Mouse (Mus musculus) retina, embryonic 14.5 days (tissue): ENCODE results near the gene Sec31b.

Experiments
- DNase-seq: peaks from one replicate; pipeline ENCODE4 v3.0.0-alpha.2; 2015; ENCODE audit warnings: low spot score

Sec31b gene

DNA sequence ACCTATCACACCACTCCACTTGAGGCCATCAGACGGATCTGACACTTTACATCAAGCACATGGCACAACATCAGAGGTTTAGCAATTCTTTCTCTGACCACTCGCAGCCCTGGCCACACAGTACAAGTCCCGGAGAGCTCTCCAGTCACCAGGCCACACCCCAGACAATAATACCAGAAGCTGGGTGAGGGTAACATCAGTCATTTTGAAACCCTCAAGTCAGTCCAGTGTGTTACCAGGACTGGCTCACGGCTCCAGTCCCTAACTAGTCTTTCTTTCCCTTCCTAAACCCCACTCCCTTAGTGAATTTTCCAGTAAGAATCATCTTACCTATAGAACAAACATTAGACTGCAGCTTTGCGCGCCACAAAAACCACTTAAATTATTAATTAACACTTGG is 15.6 kb downstream of the Sec31b start:
- DNase-seq = no peak

GRCm38 (mm10) chr19:44525551-44526205 is 20.0 kb downstream of the Sec31b start:
- no peak for DNase-seq

DNA sequence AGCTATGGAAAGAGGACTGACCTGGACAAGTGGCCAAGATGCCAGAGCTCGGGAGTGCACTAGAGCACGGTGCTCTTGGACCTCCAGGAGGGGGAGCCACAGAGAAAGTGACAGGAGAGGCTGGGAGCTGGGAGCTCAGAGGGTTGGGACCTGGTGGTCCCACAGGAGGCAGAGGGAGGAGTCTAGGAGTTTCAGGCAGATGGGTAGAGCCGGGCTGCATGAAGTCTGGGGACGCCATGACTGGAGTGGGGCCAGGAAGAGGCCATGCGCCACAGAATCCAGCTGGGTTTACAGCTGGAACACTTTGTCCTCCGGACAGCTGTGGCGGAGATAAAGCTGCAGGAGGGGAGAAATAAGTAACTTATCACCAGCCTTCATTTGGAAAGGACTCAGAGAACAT is 26.5 kb downstream of the Sec31b start:
- DNase-seq = peak; percentile 63

- DNase-seq = peak; percentile 52
Measured at GRCm38 (mm10) chr19:44517996-44518768, 27.5 kb downstream of the Sec31b start.

- DNase-seq = no peak
Measured at GRCm38 (mm10) chr19:44515769-44516168, 29.9 kb downstream of the Sec31b start.

DNA sequence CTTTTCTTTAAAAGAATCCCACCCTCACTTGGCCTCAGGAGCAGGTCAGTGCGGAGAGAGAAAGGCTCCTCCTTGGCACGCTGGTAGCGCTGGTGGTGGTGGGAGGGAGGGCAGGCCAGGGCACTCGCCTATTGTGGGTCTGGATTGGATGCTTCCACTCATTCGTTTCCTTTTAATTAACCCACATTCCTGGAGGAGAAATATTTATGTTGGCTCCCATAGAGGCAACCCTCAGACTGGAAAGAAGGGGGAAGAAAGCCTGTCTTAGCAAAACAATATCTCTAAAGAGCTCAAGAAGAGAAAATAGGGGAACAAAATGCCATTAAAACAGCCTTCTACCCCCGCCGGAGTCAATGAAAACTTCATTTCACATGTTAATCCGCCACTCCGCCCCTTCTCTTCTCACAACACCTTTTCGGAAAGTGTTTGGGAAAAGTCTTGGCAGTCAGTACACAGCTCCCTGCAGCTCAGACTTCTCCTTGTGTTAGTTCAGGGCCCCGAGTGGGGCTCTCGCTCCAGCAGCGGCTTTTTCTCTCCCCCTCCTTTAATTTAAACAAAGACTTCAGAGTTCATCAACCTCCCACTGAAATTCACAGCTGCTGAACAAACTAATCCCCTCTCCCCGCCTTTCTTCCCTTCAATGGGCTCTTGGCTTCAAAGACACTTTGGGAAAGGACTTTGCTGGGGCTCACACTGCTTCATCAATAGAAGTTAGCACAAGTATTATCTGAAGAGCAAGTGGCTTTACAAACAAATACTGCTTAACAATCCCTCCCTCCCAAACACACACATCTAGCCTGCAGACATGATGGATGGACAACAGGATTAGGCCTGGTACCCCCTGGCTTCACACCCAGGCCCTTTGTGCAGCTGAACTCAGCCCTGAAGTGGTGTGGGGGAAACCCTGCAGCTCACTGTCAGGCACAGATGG is 30.9 kb downstream of the Sec31b start:
- DNase-seq = peak; percentile 62

DNA sequence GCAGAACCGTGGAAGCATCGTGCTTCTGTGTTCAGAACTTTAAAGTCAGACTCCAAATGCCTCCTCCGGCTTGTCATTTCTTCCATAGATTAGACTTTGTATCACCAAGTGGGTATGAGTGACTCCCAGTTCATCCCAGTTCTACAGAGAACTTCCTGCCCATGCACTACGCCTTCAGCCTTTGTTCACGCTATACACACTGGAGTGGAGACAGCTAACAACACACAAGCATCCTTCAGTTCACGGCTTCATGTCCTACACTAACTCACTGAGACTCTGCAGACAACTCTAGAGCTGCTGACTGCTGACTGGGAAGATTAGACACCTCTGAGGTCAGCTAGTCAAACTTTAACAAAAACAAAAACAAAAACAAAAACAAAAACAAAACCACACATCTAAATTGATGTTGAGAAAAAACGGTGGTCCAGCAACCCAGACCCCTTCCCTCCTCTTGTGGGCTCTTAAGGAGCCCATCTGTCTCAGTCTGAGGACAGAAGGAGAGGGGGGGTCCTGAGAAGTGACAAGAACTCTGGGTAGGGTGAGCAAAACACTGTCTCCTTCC is 31.7 kb downstream of the Sec31b start:
- DNase-seq = no peak

- DNase-seq = peak; percentile 49
Measured at GRCm38 (mm10) chr19:44513054-44513833, 32.4 kb downstream of the Sec31b start.

DNA sequence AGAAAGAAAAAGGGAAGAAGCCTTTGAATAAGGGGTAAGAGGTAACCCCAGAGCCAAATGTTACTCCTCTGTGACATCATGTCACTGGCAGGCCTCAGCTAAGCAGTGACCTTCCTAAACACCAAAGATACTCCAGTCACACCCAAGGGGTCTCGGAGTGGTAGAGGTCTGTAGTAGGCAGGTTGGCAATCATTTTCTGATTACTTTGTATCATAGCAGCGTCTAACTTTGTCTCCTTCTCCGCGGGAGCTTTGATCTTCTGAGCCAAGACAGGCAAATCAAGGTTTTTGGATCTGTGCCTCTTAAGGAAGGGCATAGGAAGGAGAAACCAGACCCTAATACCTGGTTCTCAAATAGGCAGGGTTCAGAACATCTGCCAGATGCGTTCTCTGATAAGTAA is 33.1 kb downstream of the Sec31b start:
- no peak for DNase-seq

DNA sequence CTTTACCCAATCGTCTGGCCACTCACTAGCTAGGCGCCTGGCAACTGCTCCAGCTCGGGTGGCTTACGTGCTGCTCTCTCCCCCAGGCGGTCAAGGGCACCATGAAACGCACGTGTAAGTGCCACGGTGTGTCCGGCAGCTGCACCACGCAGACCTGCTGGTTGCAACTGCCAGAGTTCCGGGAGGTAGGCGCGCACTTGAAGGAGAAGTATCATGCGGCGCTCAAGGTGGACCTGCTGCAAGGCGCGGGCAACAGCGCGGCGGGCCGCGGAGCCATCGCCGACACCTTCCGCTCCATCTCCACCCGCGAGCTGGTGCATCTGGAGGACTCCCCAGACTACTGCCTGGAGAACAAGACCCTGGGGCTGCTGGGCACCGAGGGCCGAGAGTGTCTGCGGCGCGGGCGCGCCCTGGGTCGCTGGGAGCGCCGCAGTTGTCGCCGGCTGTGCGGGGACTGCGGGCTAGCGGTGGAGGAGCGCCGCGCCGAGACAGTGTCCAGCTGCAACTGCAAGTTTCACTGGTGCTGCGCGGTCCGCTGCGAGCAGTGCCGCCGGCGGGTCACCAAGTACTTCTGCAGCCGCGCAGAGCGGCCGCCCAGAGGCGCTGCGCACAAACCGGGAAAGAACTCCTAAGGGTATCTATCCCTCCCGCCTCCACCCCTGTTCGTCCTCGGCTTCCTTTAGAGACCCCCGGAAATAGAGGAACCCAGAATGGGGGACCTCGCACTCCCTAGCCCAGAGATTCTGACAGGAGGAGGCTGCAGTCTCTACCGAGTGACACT is 34.0 kb downstream of the Sec31b start:
- peak; percentile 70 for DNase-seq

DNA sequence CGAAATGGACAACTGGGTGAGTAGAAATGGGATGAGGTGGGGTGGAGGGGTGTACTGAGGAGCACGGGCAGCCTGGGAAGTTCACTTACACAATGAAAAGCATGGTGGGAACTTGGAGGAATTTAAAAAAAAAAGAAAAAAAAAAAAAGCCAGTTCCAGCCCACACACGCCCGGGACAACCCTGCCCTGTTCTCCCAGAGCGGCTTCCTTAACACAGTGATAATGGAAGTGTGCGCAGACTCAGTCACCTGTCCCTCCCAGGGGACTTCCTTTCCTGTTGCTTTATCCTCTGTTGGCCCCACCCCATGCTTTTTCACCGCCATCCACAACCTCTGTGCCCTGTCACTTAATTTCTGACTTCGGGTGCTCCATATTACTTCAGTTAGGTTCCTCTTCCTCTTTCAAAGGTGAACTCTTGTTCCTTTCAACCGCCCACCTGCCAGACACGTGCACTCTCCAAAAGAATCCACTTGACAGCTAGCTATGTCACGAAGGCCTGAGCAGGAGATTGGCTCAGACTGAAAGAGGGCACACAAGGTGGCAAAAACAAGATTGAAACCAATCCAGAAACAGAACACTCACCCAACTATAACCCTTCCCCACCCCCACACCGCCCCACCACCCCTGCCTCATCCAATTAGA is 35.0 kb downstream of the Sec31b start:
- DNase-seq = no peak

DNA sequence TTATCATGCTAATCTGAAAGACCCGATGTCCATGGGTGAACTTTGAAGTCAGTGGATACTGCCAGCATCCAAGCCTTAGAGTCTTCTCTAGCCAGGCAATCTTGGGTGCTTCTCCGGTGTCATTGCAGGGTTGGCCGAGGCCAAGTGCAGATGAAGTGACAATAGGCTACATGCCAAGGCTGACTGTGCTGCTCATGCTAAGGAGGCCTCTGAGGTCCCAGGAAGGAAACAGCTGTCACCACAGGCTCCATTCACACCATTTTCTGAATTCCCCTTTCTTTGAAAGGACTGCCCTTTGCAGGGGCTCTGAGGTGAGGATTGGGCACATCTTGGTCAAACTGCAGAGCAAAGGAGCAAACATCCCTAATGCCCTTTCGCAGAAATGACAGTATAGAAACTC is 42.9 kb downstream of the Sec31b start:
- no peak for DNase-seq

GRCm38 (mm10) chr19:44501925-44502324 is 43.7 kb downstream of the Sec31b start:
- no peak for DNase-seq

DNA sequence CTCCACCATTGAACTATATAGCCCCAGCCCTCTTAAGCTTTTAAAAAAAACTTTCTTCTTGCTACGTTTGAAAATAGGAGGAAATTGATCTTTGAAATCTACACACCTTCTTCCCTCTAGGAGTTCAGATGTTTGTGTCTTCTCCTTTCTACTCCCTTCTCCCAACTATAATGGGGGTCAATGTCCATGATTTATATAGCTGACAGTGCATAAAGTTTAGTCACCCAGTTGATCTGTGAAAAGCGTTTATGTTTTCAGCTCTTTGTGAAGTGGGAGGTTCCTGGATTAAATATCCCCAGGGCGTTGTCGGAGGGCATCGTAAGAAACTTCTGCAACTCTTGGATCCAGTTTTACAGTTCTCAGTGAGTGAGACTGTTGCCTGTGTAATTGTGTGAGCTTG is 45.4 kb downstream of the Sec31b start:
- DNase-seq = no peak

GRCm38 (mm10) chr19:44498936-44499335 is 46.7 kb downstream of the Sec31b start:
- DNase-seq = no peak

GRCm38 (mm10) chr19:44496941-44497340 is 48.7 kb downstream of the Sec31b start:
- no peak for DNase-seq

DNA sequence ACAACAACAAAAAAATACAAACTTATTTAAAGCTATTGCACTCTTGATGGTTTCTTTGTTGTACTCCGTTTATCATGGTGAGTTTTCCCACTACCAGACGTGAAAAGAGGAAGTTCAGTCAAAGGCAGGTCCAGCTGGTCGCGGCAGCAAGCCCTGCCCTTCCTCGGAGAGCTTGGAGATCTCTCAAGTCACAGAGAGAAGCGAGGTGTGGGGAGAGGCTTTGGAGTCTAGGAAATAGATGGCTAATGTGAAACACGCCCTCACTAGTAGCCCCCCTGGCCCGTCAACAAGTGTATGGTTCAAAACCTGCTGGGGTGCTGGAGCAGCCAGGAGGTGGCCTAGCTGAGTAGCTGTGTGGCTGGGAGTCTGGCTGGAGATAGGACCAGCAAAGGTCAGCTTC is 49.2 kb downstream of the Sec31b start:
- DNase-seq = no peak

DNA sequence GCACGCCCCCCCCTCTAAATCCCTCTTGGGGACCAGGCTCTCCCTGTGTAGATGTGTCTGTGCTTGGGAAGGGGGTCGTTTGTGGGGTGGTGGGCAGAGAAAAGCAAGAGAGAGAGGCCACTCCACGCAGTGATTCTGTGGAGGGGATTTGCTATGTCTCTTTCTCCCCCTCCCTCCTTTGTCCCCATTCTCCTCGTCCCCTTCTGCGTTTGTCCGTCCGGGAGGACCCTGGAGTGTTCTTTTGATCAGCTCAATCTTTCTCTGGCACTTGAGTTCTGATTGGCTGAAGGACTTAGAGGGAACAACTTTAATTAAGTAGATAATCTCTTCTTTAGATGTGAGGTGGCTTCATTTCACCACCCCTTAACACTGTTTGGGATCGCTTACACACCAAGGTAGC is 52.5 kb downstream of the Sec31b start, which contains the start of gene Wnt8b:
Wnt8b (plus strand) TSS at position 345 of the 400 bp plus-strand sequence.
- DNase-seq = no peak

- DNase-seq = peak; percentile 57
Measured at GRCm38 (mm10) chr19:44487266-44487665, 58.4 kb downstream of the Sec31b start.

GRCm38 (mm10) chr19:44476541-44476940 is 69.1 kb downstream of the Sec31b start:
- DNase-seq = peak; percentile 66
